Mouse (Mus musculus) naive thymus-derived CD4-positive, alpha-beta T cell, adult 2 months (primary cell): ENCODE data around the gene Coro6.
A peak's percentile ranks its signal among the peaks of the same experiment; 100 is the strongest.

Experiments
- DNase-seq: peaks from one replicate; pipeline ENCODE4 v3.0.0-alpha.2; 2011; ENCODE audit warnings: low read depth

Coro6 gene

GRCm38 (mm10) chr11:77465111-77465510, 2.9 kb downstream of the Coro6 start:
- no peak for DNase-seq

DNA sequence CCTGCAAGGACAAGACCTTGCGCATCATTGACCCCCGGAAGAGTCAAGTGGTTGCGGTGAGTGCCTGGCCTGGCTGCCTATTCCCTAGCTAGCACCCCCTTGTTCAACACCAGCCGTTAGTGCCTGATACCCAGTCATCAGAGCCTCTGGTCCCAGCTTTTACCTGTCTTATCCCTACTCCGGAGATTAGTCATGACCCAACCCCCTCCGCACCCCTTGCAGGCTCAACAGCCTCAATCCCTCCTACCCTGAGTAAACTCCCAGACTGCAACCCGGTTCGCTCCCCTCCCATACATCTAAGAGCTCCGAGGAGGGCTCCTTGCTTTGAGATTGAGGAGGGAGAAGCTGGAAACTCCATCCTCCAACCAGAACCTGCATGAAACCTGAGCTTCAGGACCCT, 4.3 kb downstream of the Coro6 start:
- no peak for DNase-seq

DNA sequence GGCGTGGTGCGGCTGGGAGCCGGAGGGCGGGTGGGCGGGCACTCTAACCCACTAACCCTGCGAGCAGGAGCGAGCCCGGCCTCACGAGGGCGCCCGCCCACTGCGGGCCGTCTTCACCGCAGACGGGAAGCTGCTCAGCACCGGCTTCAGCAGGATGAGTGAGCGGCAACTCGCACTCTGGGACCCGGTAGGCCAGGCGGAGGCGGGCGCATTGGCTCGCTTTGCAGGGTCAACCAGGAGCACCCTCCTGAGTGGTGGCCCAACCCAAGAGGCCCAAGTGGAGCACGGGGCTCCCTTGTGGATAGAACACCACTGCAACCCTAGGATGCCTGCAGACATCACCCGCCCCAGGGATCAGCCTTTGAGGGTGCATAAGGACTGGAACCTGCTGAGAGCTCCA, 4.9 kb downstream of the Coro6 start:
- DNase-seq: peak; percentile 90

DNA sequence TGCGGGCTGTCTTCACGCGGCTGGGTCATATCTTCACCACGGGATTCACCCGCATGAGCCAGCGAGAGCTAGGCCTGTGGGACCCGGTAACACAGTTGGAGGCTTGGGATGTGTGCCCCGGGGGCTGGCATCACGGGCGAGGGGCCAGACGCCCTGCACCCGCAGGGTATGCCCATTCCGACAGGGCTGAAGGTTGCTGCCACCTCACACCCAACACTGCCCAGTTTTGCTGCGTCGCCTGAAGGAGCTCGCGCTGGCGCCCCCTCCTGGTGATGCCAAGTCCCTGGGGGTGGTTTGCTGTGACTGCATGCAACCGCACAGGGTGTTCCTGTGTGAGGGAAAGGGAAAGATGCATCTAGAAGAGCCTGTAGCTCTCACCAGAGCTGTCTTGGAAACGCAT, 5.6 kb downstream of the Coro6 start:
- peak; percentile 91 for DNase-seq

DNA sequence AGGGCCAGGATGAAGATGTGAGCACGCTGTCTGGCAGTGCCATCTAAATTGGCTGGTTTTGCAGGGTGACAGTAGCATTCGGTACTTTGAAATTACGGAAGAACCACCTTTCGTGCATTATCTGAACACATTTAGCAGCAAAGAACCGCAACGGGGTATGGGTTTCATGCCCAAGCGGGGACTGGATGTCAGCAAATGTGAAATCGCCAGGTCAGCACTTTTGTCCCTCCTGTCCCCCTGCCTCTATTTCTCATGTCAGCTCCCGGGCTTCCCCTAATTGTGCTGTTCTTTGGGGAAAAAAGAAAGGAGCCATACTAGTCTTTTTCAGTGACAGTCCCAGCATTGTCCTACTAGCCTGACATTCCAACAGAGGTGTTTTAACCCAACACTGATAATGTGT, 6.2 kb downstream of the Coro6 start:
- no peak for DNase-seq

- DNase-seq: no peak
Observed at GRCm38 (mm10) chr11:77471407-77471806, 9.2 kb downstream of the Coro6 start.

DNA sequence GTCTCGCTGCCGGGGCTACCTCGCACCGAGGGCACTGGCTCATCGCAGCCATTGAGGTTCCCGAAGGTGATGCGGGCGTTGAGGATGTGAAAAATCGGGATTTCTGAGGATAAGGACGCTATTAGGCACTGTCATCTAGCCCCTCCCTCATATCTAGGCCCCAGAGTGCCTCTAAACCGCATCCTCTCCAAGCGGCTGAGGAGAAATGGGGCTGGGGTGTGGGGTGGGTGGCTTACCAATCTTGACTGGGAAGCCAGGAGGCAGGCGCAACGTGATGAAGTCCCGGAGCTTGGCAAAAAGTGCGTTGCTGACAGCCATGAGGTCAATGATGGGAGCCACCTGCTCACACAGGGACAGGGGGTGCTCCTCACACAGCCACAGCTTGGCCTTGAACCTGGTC, 10.6 kb downstream of the Coro6 start:
- DNase-seq: no peak

DNA sequence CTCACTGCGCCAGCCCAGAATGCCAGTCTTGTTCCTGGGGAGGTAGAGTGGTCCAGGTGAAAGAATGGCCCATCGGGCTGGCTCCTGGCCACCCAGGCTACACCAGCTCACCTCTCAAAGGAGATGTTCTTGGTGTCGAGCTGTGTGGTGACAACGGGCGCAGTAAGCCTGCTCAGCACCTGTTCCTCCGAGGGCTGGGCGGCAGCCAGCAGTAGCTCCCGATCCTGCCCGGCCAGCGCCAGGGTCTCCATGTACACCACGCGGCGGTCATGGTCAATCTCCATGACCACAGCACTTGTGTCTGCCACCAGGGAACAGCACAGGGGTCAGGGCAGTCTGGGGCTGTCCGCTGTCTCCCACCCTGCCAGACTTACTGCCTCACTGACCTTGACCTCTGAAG, 14.0 kb downstream of the Coro6 start:
- no peak for DNase-seq

DNA sequence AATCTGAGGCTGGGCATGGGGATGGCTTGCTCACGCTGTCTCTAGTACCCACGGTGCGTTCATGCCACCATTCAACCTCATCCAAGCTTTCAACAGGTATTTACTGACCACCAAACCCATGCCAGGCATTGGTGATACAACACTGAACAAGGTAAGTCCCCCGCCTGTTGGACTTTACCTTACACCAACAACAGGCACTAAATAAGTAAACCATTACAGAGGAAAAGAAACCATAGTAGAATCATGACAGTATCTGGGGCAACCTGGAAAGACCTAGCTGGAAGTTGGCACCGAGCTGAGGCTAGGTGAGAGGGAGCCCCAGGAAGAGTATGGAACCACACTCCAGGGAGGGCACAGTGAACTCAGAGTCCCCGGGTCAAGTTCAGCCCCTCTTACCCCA, 14.7 kb downstream of the Coro6 start:
- no peak for DNase-seq

DNA sequence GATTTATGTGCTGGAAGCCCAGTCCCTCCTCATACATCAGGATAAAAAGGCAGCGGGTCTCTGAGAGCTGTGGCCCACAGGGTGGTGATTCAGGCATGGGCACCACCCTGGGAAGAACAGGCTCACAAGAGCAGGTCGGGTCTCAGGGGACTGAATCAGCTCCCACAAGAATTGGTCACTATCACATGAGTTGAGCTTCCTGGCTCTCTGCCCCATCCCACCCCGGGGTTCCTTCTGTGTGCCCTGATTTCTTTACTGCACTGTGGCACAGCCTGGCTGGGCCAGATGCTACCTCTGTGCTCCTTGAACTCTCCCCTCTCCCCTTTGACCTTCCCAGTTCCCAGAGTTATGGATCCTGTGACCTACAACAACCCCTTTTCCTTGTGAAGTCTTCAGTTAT, 20.8 kb downstream of the Coro6 start:
- DNase-seq: no peak

GRCm38 (mm10) chr11:77483510-77484255, 21.5 kb downstream of the Coro6 start:
- DNase-seq: peak; percentile 81

DNA sequence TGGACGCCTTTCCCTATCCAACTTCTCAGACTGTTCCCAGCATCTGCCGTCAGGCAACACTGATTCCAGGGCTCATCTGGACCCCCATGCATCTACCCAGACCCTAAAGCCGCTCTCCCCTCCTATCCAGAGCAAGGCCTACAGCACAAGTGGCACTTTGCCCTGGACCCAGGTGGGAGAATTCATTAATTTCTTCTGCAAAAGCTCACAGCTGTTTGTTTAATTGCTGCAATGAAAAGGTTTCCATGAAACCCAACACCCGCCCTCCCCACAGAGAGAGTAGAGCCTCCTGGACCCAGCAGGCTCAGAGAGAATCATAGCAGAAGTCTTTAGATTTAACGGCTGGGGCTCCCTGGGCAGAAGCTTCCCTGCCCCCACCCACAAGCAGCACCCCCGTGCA, 23.0 kb downstream of the Coro6 start:
- DNase-seq: no peak

DNA sequence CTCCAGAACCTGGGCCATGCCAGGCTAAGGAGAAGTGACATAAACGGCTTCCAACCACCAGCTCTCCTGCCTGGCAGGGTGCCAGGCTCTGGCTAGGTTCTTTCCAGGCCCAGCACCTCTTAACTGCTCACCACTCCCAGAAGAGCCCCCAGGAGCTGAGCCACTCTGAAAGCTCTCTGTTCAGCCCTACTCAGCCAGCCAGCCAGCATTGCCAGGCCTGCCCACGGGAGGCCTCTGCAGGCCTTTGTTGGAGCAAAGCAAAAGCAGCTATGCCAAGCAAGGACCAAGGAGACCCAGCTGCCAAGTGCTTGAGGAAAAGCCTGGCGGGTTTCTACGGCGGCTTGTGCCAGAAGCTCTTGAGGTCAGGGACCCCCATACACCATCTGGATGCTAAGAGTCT, 24.6 kb downstream of the Coro6 start:
- peak; percentile 17 for DNase-seq

DNA sequence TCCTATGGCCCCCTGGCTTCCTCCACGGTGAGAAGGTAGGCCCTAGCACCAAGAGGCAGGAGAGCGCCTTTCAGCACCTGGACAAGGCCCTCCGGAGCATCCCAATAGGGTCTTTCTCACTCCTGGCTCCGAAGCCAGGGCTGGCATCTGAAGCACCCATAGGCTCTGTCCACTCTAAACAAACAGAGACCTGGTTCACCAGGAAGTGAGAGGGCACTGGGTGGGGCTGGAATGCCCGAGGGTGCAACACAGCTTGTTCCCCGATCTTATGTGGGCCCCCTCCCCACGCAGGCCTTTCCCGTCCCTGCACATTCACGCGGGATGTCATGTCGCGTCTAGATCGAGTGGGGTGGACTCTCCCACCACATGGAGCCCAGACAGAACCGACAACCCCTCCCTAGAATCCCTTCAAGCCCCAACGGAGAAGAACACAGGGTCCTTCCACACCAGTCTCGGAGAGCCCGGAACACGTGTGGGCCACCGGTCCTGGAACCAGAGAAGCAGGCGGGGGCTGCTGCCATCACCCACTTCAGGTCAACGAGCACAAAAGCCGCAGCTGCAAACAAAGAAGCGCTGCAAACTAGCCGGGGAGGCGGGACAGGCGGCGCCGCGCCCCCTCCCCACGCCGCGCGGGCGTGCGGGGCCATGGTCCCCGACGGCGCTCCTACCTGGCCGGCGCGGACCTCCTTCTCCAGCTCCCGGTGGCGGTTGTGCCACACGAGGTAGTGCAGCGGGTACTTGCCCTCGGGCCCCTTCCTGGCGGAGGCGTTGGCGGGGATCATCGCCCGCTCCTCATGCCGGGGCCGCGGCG, 26.8 kb downstream of the Coro6 start:
- peak; percentile 47 for DNase-seq

DNA sequence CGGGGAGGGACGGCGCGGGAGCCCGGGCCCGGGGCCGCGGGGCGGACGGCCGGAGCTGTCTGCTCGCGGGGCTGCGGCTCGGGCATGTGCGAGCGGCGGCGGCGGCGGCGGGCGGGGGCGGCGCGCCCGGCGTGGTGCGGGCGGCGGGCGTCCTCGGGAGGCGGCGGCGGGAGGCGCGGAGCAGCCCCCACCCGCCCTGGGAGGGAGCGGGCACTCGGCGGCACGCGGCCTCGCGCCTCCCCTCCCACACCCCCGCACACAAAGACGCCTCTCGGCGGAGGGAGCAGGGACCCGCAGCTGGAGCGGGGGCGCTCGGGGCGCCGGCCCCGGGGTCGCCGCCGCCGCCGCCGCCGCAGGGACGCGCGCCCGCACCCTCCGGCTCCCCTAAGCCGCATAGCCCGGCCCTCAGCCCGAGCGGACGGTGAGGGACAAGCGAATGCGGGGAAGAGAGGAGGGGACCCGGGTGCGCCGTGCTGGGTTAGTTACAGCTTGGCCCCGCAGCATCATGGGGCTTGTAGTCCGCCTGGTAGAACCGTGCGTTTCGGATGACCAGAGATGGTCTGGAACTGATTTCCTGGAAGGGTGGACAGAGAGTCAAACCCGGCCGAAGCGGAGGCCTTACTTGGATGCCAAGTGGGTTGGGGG, 27.5 kb downstream of the Coro6 start, which contains the start of gene Ankrd13b:
Gene Ankrd13b (minus strand): TSS at position 88 of the 645 bp plus-strand sequence.
- DNase-seq: peak; percentile 56

DNA sequence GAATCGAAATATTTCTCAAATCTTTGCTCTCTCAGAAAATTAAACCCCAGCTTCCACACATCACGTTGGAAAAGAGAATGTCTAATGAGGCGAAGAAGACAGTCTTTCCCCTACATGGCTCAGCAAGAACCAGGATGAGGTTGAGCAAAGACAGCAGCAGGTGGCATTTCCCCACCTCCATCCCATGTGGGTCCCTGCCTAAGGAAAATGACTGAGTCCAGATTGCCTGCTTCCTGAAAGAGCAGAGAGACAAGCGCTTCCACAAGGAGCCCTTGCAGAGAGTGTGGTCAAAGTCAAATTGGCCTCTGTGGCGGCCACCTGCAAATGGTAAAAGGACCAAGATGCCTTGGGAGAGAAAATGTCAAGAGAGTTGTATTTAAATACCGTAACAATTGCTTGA, 28.2 kb downstream of the Coro6 start:
- DNase-seq: peak; percentile 24

GRCm38 (mm10) chr11:77491123-77491501, 28.9 kb downstream of the Coro6 start:
- DNase-seq: peak; percentile 93

- DNase-seq: peak; percentile 45
Observed at GRCm38 (mm10) chr11:77491502-77492291, 29.5 kb downstream of the Coro6 start.

- DNase-seq: peak; percentile 56
Observed at GRCm38 (mm10) chr11:77492311-77492871, 30.2 kb downstream of the Coro6 start.

GRCm38 (mm10) chr11:77492911-77493332, 30.7 kb downstream of the Coro6 start:
- DNase-seq: peak; percentile 94

GRCm38 (mm10) chr11:77493512-77494343, 31.5 kb downstream of the Coro6 start, which contains the start of gene Git1:
Git1 (plus strand) TSS chr11:77493562.
- peak; percentile 58 for DNase-seq
